Mouse (Mus musculus): Measurements from ENCODE around the gene Ssc5d.

Ssc5d gene

DNA sequence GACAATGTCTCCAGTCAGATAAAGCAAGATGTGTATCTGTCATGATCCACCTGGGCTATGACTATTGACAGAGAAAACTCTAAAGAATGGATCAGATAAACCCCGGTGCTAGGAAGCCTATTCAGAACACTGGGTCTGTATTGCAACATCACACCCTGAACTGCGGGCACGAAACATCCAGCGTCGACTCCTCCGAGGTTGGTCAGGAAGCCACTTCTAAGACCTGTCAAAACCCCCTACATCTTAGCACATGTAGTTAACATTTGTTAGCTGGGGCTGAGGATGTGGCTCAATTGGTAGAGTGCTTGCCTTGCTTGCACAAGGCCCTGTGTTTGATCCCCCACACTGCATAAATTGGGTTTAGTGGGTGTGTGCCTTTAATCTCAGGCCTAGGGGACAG lies 22.8 kb downstream of the Ssc5d start:
- DNase-seq (ENCODE audit: low read depth, low spot score): no peak

DNA sequence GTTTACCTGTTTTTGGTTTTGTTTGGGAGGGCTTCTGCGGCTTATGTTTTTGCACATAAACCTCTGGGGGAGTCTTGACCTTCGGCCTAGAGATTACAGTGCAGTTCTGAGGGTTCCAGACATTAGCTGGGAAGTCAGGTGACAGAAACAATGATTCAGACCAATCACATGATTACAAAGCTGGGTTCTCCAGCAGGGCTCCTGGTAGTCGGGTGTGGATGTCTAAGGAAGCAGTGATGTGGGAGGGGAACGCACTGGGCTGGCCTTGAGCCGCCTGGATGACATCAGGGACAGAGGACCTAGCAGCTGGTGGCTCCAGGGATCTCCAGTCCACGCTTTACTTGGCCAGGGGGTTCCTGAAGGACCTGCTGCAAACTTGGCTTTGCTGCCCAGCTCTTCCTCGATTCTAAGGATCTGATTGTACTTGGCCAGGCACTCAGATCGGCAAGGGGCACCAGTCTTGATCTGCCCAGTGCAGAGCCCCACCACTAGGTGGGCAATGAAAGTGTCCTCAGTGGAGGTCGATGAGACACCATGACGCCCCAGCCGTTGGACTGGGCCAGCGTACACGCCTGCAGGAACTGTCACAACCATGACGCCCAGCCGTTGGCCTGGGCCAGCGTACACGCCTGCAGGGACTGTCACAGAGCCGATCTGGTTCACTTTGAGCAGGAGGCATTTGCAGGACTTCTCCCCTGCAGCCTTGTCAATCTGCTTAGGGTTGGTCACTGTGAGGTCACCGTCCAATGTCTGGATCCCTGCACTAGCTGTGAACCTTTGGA lies 25.2 kb downstream of the Ssc5d start:
- no peak for DNase-seq (ENCODE audit: low read depth, low spot score)

DNA sequence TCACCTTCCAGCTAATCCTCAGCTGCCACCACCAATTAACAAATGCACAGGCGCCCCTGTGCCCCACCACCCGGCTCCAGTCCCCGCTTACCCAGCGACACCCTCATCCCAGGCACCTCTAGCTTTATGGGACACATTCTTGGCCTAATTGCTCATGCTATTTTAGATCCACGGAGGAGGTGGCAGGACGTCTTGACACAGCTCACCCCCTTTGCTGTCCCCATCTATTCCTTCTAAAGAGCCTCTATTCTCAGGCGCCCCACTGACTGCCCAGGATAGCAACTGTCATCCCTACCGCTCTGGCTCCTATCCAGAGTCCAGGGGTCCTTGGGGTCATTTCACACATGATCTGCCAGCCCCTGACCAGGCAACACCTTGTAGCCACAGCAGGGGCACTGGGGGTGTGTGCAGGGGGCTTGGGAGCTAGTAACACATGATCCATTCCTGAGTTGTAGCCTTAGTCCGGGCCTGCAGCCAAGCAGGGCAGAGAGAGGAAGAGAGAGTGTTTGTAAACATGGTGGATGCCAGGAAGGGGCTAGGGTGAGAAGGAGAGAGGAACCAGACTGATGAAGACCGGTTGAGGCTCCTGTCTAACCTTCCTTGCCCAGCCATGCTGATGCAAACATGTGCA lies 28.3 kb downstream of the Ssc5d start:
- no peak for DNase-seq (ENCODE audit: low read depth, low spot score)

DNA sequence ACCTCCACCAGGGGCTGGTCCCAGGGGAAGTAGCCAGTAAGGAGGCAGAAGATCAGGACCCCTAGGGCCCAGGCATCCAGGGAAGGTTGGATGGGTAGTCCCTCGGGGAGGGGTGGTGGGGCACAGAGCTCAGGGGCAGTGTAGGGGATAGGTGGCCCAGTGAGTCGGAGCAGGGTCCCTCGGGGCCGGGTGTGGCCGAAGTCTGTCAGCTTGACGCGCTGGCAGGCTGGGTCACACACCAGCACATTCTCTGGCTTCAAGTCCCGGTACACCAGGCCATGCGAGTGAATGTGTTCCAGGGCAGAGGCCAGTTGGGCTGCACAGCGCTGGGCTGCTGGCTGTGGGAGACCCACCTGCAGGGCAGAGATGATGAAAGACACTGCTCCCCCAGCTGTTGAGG lies 31.8 kb downstream of the Ssc5d start:
- DNase-seq (ENCODE audit: low read depth, low spot score): no peak

DNA sequence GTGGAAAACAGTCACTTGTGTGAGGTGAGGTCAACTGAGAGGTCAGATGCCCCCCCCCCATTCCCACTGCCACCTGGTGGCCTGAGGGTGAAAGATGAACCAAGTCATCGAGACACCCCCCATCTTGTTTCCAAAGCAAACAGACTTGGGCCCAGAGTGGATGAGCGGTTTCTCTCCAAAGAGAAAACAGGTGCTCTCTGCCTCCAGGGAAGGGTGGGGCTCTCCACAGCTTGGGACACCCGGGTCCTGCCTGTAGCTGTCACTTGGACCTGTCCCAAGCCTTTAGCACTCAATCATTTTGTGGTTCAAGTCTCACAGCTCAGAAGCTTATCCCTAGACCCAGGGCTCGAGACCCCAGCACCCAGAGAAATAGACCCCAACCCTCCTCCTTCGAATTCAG lies 37.9 kb downstream of the Ssc5d start:
- DNase-seq (ENCODE audit: low read depth, low spot score): no peak

DNA sequence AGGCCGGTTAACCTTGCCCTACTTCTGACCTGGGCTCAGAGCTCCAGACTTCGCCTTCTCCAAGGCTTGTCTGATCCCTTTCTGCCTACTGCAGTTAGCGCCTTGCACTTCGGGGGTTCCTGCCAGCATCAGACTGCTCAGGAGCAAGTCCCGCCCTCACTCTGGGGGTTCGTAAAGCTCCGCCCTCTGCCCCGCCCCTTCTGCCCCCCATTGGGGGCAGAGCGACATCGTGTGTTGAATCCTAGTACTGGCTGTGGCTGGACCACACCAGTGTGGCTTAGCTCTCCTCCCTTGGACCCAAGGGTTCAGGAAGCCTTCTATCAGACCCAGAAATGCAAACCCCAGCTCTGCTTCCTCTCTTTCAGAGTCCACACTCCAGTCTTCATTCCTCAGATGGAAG lies 38.7 kb downstream of the Ssc5d start, which contains the start of gene Sbk2:
Gene Sbk2 (minus strand): TSS at position 135 of the 400 bp plus-strand sequence.
- no peak for DNase-seq (ENCODE audit: low read depth, low spot score)

DNA sequence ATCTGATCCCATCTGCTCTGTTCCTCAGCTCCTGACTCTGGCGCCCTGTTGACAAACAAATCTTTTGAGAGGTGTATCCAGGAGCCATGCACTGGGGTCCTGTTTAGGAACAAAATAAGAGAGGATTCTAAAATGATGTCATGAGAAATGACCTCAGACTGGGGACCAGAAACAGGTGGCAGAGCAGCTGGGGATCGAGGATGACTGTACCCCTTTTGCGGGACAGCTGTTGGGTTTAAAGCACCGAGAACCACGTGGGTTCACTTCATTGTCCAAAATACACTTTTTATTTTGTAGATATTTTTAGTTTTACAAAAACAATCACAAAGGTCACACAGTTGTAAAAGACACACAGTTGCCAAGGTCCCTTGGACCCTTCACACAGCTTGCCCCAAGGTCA lies 39.4 kb downstream of the Ssc5d start:
- DNase-seq (ENCODE audit: low read depth, low spot score): no peak

DNA sequence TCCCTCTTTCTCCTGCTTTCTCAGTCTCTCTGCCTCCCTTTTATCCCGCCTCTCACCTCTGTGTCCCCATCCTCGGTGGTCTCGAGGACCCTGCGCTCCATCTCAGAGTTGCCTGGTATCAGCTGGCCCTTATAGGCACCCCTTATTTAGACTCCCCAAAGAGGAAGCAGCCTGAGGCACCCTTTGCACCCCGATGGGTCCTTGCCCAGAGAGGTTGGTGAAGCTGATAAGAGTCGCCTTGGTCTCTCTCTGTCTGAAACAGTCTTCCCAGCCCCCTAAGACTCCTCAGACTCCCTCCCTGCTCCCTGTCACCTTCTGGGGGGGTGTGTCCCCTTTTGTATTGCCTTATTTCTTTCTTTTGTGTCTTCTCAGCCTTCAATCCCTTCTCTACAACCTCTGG lies 45.5 kb downstream of the Ssc5d start, which contains the start of gene Sbk3:
Gene Sbk3 (minus strand): TSS at position 101 of the 400 bp plus-strand sequence.
- no peak for DNase-seq (ENCODE audit: low read depth, low spot score)

DNA sequence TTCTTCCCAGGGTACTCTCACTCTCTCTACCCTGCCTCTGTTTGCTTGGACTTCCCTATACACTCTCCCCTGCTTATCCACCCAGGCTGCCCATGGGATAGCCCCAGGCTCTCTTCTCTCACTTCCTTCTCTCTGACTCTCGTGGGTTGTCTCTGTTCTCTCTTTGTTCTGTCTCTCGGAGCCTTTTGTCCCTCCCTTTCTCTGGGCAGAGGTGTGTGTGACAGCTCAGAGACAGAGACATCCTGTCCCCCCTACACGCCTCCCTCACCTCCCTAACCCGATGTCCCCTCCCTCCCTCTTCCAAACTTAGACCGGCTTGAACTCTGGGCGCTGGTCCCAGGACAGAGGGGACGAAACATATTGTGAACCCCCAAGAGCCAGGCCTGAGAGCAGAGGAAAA lies 46.1 kb downstream of the Ssc5d start:
- DNase-seq (ENCODE audit: low read depth, low spot score): no peak

DNA sequence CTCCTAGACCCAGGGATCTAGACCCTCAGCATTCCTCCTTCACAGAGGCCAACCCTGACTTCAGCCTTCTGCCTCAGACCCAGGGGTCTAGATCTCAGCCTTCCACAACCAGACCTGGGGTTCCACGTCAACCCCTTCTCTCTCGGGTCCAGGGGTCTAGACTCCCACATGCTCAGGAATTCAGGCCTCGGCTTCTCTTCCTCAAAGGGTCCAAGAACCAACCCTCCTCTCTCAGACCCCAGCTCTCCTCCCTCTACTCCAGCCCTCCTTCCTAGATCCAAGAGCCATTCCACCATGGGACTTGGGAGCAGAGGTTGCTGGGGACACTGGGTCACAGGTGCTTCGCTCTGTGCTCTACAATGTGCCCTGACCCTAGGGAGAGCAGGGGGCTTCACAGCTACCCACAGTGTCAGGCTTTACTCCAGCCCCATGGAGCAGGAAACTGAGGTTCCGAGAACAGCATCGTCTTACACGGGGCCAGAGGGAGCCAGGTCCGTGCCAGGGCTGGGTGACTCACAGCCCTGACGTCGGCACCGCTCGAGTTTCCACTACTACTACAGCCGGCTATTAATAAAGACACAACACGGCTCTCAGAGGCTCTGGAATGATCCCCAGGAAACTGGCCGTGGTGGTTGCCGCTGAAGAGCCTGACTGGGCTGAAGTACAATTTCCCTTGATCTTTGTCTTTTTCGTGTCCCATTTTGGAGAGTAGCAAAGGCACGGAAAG lies 46.9 kb downstream of the Ssc5d start:
- no peak for DNase-seq (ENCODE audit: low read depth, low spot score)

DNA sequence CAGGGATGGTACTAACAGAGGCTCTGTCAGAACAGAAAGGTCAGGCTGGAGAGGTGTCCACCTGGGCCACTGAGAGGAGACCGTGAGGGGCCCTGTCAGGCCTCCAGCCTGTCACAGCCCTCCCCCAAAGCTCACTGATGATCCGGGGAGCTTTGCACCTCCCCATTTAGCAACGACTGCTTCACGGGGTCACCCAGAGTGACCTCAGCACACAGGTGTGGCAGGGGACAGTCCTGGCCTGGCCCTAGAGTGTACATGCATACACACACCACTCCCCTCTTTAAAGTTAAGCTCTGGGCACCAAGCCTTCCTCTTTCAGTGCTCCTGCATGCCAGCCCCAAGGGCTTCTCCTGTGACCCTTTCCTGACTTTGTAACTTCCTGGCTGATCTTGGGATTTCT lies 49.9 kb downstream of the Ssc5d start:
- DNase-seq (ENCODE audit: low read depth, low spot score): no peak

DNA sequence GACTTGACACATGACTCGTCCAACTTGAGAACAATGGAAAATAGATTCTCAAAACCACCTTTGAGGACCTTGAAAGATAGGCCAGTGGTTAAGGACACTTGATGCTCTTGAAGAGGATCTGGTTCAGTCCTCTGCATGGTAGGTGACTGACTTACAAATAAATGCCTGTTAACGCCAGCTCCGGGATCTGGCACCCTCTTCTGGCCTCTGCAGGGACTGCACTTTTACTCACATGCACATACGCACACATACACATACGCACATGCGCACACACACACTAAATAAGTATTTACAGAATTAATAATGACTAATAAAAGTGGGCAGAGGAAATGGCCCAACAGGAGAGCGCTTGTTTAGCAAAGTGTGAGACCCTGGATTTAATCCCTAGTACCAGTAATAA lies 51.2 kb downstream of the Ssc5d start:
- no peak for DNase-seq (ENCODE audit: low read depth, low spot score)

DNA sequence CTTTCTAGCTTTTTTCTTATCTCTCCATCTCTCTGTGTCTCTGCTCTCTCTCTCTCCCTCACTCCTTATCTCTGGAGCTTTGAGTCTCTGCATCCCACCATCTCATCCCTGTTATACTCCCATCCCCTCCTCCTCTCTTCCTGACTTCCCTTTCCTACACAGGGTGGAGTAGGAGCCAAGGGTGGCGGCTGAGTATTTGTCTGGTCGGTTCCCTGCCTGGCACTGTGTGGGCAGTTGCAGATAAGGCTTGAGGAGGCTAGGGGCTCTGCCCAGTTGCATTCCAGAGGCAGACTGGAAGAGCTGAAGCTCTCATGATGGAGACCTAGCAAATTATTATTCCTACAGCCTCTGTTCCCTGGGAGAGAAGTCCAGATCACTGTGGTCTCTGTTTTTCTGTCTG lies 62.7 kb downstream of the Ssc5d start:
- no peak for DNase-seq (ENCODE audit: low read depth, low spot score)

DNA sequence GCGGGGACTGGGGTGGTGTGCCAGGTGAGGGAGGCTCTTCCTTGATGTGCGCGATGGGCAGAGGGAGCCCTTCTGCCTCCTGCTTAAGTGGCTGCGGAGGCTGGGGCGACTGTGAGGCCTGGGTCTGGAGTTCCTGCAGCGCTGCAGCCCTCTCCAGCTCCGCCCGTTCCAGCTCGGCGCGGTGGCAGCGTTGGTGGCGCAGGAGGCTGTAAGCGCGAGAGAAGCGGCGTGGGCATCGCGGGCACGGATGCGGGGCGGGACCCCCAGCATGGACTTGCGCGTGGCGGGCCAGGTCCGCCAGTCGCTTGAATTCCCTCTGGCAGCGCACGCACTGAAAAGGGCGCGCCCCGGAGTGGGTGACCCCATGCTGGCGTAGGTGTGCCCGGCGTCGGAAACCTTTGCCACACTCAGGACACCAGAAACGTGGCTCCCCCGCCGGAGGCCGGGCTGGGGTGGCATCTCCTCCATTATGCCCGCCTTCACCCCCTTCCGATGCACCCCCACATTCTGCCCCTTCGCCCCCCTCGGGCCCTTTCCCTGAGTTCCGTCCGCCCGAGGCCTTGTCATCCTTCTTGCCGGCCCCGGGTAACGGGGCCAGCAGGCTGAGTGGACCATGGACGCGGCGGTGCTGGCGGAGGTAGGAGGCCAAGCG lies 67.9 kb downstream of the Ssc5d start:
- DNase-seq (ENCODE audit: low read depth, low spot score): no peak

DNA sequence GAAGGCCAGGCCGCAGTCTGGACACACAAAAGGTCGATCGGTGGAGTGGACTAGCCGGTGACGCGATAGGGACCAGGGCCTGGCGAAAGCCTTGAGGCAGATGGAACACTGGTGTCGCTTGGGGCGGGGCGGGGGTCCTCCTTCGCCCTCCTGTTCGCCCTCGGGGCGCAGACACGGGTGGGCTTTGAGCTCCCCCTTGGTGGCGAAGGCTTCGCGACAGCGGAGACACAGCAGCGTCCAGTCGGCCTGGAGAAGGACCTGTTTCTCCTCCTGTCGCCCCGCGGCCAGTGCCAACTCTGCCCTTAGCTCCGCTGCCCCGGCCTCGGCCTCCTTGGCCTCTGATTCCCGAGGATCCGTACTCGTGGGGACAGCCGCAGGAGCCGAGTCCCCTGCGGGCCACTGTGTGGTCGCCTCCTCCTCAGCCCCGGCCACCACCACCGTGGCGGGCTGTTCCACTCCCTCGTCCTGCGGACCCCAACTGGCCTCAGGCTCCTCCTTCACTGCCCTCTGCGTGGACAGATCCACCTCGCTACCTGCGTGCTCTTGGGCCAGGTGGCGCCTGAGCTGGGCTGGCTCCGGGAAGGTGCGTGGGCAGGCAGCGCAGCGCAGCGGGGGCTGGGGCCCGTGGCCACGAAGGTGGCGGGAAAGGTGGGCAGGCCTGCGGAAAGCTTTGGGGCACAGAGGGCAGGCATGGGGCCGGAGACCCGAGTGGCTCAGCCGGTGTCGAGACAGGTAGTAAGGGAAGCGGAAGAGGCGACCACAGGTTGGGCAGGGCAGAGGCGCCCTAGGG lies 68.6 kb downstream of the Ssc5d start:
- DNase-seq (ENCODE audit: low read depth, low spot score): no peak
